Mouse (Mus musculus): ENCODE results near the gene Pik3r2. TPM values are rescaled to one million over a fixed set of nuclear protein-coding genes. Genes with fewer than 3 reads are reported as not detected.
A peak's percentile ranks its signal among the peaks of the same experiment; 100 is the strongest.

Gene Pik3r2
- polyA plus RNA-seq, 1 experiment from 2014 or later: 145 TPM

DNA sequence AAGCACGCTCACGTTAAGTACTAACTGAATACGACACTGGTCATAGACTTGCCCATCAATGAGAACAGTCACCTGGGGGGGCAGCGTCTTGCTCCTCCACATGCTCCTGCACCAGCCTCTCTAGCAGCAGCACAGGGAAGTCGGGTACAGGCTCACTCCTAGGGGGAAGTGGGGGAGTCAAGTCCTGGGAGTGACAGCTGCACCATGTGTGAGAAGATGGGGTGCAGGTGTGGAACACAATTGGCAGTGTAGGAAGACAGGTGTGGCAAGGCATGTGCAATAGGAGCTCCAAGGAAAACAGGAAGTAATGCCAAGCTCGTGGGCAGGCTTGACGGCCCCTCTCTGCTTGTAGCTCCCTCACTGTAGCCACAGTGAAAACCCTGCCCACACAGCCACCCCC is 5.3 kb downstream of the Pik3r2 start:
- no peak for ATAC-seq
- Histone ChIP-seq H3K4me3 (replicated peaks; ENCODE audit: low read length) (no peak overlapping the region), H3K27me3 (replicated peaks; ENCODE audit: control insufficient read depth, insufficient read depth, low read length) (no peaks in the 10 kb centered on the region), H3K27ac (ENCODE audit: low read length) (no peak overlapping the region), H3K9ac (replicated peaks; ENCODE audit: low read depth, low read length) (no peak overlapping the region), H3K9me3 (ENCODE audit: control insufficient read depth, low read length) (no peaks in the 10 kb centered on the region), H3K4me1 (replicated peaks; ENCODE audit: control insufficient read depth, insufficient read depth, low read length) (peaks cover 44% of the 10 kb centered on the region), H3K36me3 (ENCODE audit: control insufficient read depth, insufficient read depth) (peaks cover 38% of the 10 kb centered on the region), H3K4me2 (ENCODE audit: low read length) (no peak overlapping the region)
- 89% methylated on average over 7 of the region's 7 CpGs for WGBS

DNA sequence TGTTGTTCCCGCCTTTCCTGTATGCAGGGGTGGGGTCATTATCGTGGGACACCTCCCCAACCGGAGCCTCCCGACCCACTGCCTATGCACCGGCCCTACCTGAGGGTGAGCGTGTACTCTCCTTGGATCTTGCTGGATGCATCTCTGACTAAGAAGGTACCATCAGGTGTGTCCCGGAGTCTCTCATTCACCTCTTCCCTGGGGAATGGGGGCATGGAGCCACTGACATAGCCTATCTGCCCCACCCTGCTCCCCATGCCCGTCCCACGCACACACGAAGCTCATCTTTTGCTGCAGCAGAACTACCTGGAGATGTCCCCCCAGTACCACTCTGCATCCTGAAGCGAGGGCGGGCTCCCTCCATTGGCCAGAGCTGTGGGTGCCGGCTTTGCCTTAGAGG is 5.8 kb downstream of the Pik3r2 start:
- peaks cover 46% of the 10 kb centered on the region for H3K4me1 ChIP-seq (replicated peaks; ENCODE audit: control insufficient read depth, insufficient read depth, low read length)
- H3K27me3 ChIP-seq (replicated peaks; ENCODE audit: control insufficient read depth, insufficient read depth, low read length): no peaks in the 10 kb centered on the region
- H3K4me3 ChIP-seq (replicated peaks; ENCODE audit: low read length): no peak overlapping the region
- H3K9ac ChIP-seq (replicated peaks; ENCODE audit: low read depth, low read length): no peak overlapping the region
- ATAC-seq: no peak
- H3K27ac ChIP-seq (ENCODE audit: low read length): no peak overlapping the region
- H3K36me3 ChIP-seq (ENCODE audit: control insufficient read depth, insufficient read depth): peaks cover 38% of the 10 kb centered on the region
- WGBS: 98% methylated on average over 13 of the region's 13 CpGs
- no peaks in the 10 kb centered on the region for H3K9me3 ChIP-seq (ENCODE audit: control insufficient read depth, low read length)
- H3K4me2 ChIP-seq (ENCODE audit: low read length): no peak overlapping the region

DNA sequence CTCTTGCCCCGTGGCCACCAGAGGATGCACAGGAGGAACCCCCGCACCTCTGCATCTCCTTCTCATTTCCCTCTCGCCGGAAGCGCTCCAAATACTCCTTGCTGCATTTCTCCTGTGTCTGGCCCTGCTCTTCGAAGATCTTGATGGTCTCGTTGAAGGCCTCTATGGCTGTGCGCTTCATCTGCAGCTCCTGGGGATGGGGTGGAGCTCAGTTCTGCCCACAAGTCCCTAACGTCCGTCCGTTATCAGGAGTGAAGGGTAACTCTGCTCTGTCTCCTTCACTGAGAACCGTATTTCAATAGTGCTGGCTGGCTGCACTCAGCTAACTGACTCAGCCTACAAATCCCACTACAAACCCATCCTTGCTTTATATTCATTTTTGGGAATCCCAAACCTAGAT is 6.7 kb downstream of the Pik3r2 start:
- H3K27me3 ChIP-seq (replicated peaks; ENCODE audit: control insufficient read depth, insufficient read depth, low read length): no peaks in the 10 kb centered on the region
- no peak overlapping the region for H3K27ac ChIP-seq (ENCODE audit: low read length)
- no peaks in the 10 kb centered on the region for H3K9me3 ChIP-seq (ENCODE audit: control insufficient read depth, low read length)
- no peak overlapping the region for H3K4me2 ChIP-seq (ENCODE audit: low read length)
- no peak overlapping the region for H3K9ac ChIP-seq (replicated peaks; ENCODE audit: low read depth, low read length)
- H3K36me3 ChIP-seq (ENCODE audit: control insufficient read depth, insufficient read depth): peaks cover 38% of the 10 kb centered on the region
- H3K4me1 ChIP-seq (replicated peaks; ENCODE audit: control insufficient read depth, insufficient read depth, low read length): peaks cover 39% of the 10 kb centered on the region
- ATAC-seq: no peak
- no peak overlapping the region for H3K4me3 ChIP-seq (replicated peaks; ENCODE audit: low read length)
- WGBS: 76% methylated on average over 12 of the region's 12 CpGs

DNA sequence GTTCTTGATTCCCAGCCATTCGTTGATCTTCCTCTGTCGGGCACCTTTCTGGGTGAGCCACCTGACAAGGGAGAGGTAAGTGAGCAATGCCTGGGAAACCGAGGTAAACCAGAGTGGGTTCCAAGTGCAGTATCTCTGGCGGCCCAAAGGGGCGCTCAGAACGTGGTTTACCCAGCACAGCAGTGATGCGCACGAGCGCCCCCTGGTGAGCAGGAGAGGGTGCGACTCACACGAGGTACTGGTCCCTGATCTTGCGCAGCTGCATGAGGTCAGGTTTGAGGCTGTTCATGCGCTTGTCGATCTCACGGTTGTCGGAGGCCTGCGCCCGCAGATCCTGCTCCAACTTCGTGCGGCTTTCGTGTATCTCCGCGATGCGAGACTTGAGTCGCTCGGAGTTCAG is 7.2 kb downstream of the Pik3r2 start:
- no peak overlapping the region for H3K4me3 ChIP-seq (replicated peaks; ENCODE audit: low read length)
- peaks cover 34% of the 10 kb centered on the region for H3K4me1 ChIP-seq (replicated peaks; ENCODE audit: control insufficient read depth, insufficient read depth, low read length)
- H3K4me2 ChIP-seq (ENCODE audit: low read length): no peak overlapping the region
- no peak overlapping the region for H3K9ac ChIP-seq (replicated peaks; ENCODE audit: low read depth, low read length)
- peak; percentile 79 for ATAC-seq
- H3K27ac ChIP-seq (ENCODE audit: low read length): no peak overlapping the region
- H3K36me3 ChIP-seq (ENCODE audit: control insufficient read depth, insufficient read depth): peaks cover 34% of the 10 kb centered on the region
- WGBS: 4% methylated on average over 26 of the region's 26 CpGs
- H3K27me3 ChIP-seq (replicated peaks; ENCODE audit: control insufficient read depth, insufficient read depth, low read length): no peaks in the 10 kb centered on the region
- H3K9me3 ChIP-seq (ENCODE audit: control insufficient read depth, low read length): no peaks in the 10 kb centered on the region

DNA sequence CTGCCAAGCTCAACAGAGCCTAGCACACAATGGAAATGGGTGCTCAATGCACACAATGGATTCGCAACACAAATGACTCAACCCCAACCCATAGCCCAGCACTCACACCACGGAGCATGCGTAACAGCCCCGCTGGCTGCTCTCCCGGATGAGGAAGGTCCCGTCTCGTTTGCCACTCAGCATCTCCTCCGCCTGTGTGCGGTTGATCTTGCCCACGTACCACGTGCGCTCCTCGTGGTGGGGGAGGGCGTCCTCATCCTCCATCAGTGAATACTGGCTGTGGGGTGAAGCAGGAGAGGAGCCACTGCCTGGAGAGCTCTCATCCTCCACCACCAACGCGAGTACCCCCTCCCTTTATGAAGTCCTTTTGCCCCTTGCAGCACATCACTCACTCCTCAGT is 7.6 kb downstream of the Pik3r2 start:
- Histone ChIP-seq H3K36me3 (ENCODE audit: control insufficient read depth, insufficient read depth) (peaks cover 34% of the 10 kb centered on the region), H3K27me3 (replicated peaks; ENCODE audit: control insufficient read depth, insufficient read depth, low read length) (no peaks in the 10 kb centered on the region), H3K4me1 (replicated peaks; ENCODE audit: control insufficient read depth, insufficient read depth, low read length) (peaks cover 30% of the 10 kb centered on the region), H3K4me3 (replicated peaks; ENCODE audit: low read length) (no peak overlapping the region), H3K27ac (ENCODE audit: low read length) (no peak overlapping the region), H3K9me3 (ENCODE audit: control insufficient read depth, low read length) (no peaks in the 10 kb centered on the region), H3K9ac (replicated peaks; ENCODE audit: low read depth, low read length) (no peak overlapping the region), H3K4me2 (ENCODE audit: low read length) (no peak overlapping the region)
- ATAC-seq: peak; percentile 2
- 86% methylated on average over 16 of the region's 16 CpGs for WGBS

DNA sequence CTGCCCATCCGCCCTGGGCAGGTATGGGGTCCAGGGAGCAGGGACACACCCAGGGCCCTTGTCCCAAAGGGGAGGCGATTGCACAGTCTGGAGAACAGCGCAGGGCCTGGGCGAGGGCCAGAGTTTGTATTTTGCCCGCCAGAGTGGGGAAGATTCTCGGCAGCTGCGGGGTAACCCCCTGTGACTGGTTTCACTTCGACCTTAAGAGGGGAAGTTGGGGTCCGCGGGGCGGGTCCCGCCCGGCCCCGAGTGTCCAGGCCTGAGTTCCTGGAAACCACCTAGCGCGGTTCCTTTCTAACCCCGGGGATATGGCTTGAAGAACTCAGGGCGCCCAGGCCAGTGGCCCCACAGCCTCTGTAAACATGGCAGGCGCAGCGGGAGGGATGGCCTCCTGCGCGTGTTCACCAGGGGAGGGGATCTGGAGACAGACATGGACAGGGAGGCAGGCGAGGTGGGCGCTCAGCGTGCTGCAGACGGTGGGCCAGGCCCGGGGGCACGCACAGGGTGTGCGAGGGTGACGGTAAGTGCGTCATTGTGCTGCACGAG is 8.2 kb downstream of the Pik3r2 start:
- no peak overlapping the region for H3K4me2 ChIP-seq (ENCODE audit: low read length)
- peaks cover 34% of the 10 kb centered on the region for H3K36me3 ChIP-seq (ENCODE audit: control insufficient read depth, insufficient read depth)
- H3K4me1 ChIP-seq (replicated peaks; ENCODE audit: control insufficient read depth, insufficient read depth, low read length): peaks cover 24% of the 10 kb centered on the region
- ATAC-seq: no peak
- H3K9me3 ChIP-seq (ENCODE audit: control insufficient read depth, low read length): no peaks in the 10 kb centered on the region
- H3K27me3 ChIP-seq (replicated peaks; ENCODE audit: control insufficient read depth, insufficient read depth, low read length): no peaks in the 10 kb centered on the region
- no peak overlapping the region for H3K27ac ChIP-seq (ENCODE audit: low read length)
- no peak overlapping the region for H3K9ac ChIP-seq (replicated peaks; ENCODE audit: low read depth, low read length)
- H3K4me3 ChIP-seq (replicated peaks; ENCODE audit: low read length): no peak overlapping the region
- 94% methylated on average over 32 of the region's 32 CpGs for WGBS

DNA sequence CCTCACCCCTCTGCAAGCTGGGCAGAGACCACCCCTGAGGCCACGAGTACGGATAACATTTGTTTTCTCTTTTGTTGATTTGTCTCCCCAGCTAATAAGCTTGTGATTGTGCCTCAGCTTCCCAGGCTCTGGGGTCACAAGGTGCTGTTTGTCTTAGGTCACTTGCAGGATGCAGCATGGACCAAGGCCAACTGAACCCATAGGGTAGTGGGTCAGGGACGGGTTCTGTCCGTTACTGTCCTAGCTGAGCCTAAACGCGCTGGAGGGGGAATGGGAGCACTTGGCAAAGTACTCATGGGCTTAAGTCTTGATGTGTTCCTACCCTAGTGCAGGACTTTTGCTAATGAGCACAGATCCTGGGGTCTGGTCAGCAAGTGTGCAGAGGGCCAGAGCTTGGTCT is 9.0 kb downstream of the Pik3r2 start:
- Histone ChIP-seq H3K27me3 (replicated peaks; ENCODE audit: control insufficient read depth, insufficient read depth, low read length) (no peaks in the 10 kb centered on the region), H3K36me3 (ENCODE audit: control insufficient read depth, insufficient read depth) (peaks cover 32% of the 10 kb centered on the region), H3K9me3 (ENCODE audit: control insufficient read depth, low read length) (no peaks in the 10 kb centered on the region), H3K4me3 (replicated peaks; ENCODE audit: low read length) (no peak overlapping the region), H3K27ac (ENCODE audit: low read length) (no peak overlapping the region), H3K9ac (replicated peaks; ENCODE audit: low read depth, low read length) (no peak overlapping the region), H3K4me2 (ENCODE audit: low read length) (no peak overlapping the region), H3K4me1 (replicated peaks; ENCODE audit: control insufficient read depth, insufficient read depth, low read length) (peaks cover 16% of the 10 kb centered on the region)
- ATAC-seq: no peak
- WGBS: 79% methylated on average over 6 of the region's 6 CpGs

DNA sequence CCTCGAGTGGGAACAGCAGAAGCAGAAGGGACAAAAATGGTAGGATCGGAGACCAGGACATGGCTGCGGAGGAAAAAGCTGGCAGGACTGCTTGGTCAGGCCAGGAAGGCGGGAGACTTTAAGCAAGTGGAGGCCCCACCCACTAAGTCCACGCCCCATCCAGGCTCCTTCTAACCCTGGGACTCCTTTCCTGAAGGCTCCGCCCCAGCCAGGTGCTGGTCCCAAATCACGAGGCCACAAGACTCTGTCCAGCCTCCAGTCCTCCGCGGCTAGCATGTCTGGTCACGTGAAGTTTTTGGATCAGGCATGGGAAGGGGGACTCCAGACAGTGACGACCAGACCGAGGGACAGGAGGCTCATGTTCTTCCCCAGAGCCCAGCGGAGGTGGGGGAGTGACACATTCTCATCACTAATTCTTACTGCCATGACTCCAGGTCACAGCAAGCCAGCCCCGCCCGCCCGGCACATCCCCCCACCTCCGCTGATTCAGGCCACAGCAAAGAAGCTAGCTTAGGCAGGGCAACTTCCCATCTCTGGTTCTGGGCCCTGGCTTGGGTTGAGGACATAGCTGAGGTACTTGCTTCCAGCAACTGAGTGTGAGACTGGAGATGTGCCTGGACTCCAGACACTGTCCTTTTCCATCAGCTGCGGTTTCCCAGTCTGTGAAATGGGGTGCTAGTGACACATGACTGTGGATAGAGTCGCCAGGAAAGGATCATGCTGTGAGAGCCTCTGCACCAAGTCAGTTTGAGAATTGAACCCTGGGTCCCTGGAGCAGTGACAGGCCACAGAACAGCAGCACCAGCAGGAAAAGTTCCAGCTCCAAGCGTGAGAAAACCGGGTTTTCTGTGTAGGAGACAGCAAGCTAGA is 9.7 kb downstream of the Pik3r2 start:
- no peak for ATAC-seq
- H3K36me3 ChIP-seq (ENCODE audit: control insufficient read depth, insufficient read depth): peaks cover 28% of the 10 kb centered on the region
- WGBS: 9% methylated on average over 21 of the region's 21 CpGs
- peak overlapping the region; percentile 46; the same call in 1 of the 2 replicates for H3K9ac ChIP-seq (replicated peaks; ENCODE audit: low read depth, low read length)
- H3K4me2 ChIP-seq (ENCODE audit: low read length): peak overlapping the region; percentile 43
- H3K9me3 ChIP-seq (ENCODE audit: control insufficient read depth, low read length): no peaks in the 10 kb centered on the region
- H3K4me3 ChIP-seq (replicated peaks; ENCODE audit: low read length): peak overlapping the region; percentile 20
- no peak overlapping the region for H3K27ac ChIP-seq (ENCODE audit: low read length)
- H3K27me3 ChIP-seq (replicated peaks; ENCODE audit: control insufficient read depth, insufficient read depth, low read length): no peaks in the 10 kb centered on the region
- peaks cover 14% of the 10 kb centered on the region for H3K4me1 ChIP-seq (replicated peaks; ENCODE audit: control insufficient read depth, insufficient read depth, low read length)

DNA sequence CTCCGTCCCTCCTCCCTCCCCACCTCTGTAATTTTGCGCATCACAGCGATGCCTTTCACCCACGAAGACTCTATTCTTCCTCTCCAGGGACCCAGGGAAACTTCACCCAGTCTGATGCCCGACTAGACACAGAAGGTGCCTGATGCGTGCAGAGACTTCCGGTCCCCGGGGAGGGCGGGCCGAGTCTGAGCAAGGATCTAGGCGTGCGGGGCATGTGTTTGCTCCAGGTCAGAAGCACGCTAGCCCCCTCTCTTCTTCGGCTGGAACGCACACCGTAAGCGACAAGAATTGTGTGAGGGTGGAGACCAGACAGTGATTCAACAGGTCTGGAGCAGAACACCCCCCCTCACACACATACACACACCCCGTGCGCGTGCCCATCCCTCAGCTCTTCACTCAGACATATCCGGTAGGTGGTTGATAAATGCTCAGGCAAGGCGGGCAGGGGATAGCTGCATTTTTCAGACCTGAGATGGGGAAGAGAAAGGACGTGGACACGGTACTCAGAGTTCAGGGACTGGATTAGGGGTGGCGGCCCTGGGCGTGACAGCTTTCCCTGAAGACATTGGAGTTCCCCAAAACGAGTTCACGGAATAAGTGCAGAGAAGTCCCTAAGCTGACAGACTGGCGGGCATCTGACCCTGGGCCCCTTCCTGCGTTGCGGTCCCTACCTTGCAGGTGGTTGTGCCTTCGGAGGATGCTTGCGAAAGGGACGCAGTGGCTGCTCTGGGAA is 10.5 kb downstream of the Pik3r2 start:
- no peaks in the 10 kb centered on the region for H3K27me3 ChIP-seq (replicated peaks; ENCODE audit: control insufficient read depth, insufficient read depth, low read length)
- ATAC-seq: no peak
- peaks cover 18% of the 10 kb centered on the region for H3K4me1 ChIP-seq (replicated peaks; ENCODE audit: control insufficient read depth, insufficient read depth, low read length)
- H3K27ac ChIP-seq (ENCODE audit: low read length): no peak overlapping the region
- H3K4me2 ChIP-seq (ENCODE audit: low read length): peak overlapping the region; percentile 43
- H3K9ac ChIP-seq (replicated peaks; ENCODE audit: low read depth, low read length): peak overlapping the region; percentile 46
- no peaks in the 10 kb centered on the region for H3K9me3 ChIP-seq (ENCODE audit: control insufficient read depth, low read length)
- 2% methylated on average over 34 of the region's 34 CpGs for WGBS
- peak overlapping the region; percentile 20 for H3K4me3 ChIP-seq (replicated peaks; ENCODE audit: low read length)
- peaks cover 21% of the 10 kb centered on the region for H3K36me3 ChIP-seq (ENCODE audit: control insufficient read depth, insufficient read depth)

Measured in forebrain, embryonic 16.5 days (tissue).